Mouse (Mus musculus) G1E (cell line): Measurements from ENCODE around the gene Sh3bgrl2.

Experiments
- CTCF ChIP-seq: IDR thresholded peaks from 2 replicates; pipeline ENCODE4 v1.5.1; 2012; ENCODE audit warnings: low read depth, low read length, inconsistent platforms, mixed read lengths
- GATA1 ChIP-seq: IDR thresholded peaks from 2 replicates; pipeline ENCODE4 v1.6.1; 2012; ENCODE audit warnings: borderline replicate concordance, low read length, inconsistent platforms, mixed read lengths
- POLR2AphosphoS5 ChIP-seq: IDR thresholded peaks from 2 replicates; pipeline ENCODE4 v1.6.1; 2012; ENCODE audit warnings: low read depth, low read length, inconsistent platforms; ENCODE audit not compliant: insufficient replicate concordance
- TAL1 ChIP-seq: conservative IDR thresholded peaks from 2 replicates; pipeline ENCODE4 v1.6.1; 2012; ENCODE audit warnings: low read depth, low read length, inconsistent platforms, mixed read lengths

DNA sequence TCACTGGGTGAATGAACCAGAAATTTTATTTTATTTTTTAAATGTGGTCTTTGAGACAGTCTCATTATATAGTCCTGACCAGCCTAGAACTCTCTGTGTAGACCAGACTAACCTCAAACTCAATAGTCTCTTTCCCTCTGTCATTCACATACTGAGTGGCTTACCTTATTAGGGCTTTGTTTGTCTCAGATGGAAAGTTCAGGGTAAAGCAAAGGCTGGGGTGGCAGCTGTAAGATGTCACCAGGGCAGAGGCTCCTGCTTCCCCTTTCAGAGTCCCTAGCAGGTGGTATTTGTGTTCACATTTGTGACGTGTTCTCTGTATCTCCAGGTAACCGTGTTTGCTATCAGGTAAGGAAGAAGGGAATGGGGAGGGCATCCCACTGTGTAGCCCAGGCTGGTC is 24.7 kb downstream of the Sh3bgrl2 start:
- TF ChIP-seq CTCF: no peak
- TF ChIP-seq GATA1: no peak
- no peak for TF ChIP-seq POLR2AphosphoS5
- TF ChIP-seq TAL1: no peak
